Mouse (Mus musculus) kidney, postnatal 14 days (tissue): ENCODE results near the gene Rprd1b.

ENCODE experiments used
- DNase-seq: peaks from one replicate; pipeline ENCODE4 v3.0.0; 2022; ENCODE audit warnings: mixed read lengths

Gene Rprd1b

GRCm38 (mm10) chr2:158152685-158153309 is 124.5 kb downstream of the Rprd1b start:
- DNase-seq, result no peak

- no peak for DNase-seq
Measured at GRCm38 (mm10) chr2:158153728-158154343, 125.5 kb downstream of the Rprd1b start.

- no peak for DNase-seq
Measured at GRCm38 (mm10) chr2:158154641-158155040, 126.3 kb downstream of the Rprd1b start.

GRCm38 (mm10) chr2:158155101-158155500 is 126.8 kb downstream of the Rprd1b start:
- DNase-seq, result no peak

GRCm38 (mm10) chr2:158155615-158156014 is 127.3 kb downstream of the Rprd1b start:
- no peak for DNase-seq

- DNase-seq, result no peak
Measured at GRCm38 (mm10) chr2:158156487-158156886, 128.2 kb downstream of the Rprd1b start.

GRCm38 (mm10) chr2:158157654-158158053 is 129.4 kb downstream of the Rprd1b start:
- no peak for DNase-seq

- DNase-seq, result no peak
Measured at GRCm38 (mm10) chr2:158159376-158160235, 131.3 kb downstream of the Rprd1b start.

GRCm38 (mm10) chr2:158161761-158162160 is 133.5 kb downstream of the Rprd1b start:
- no peak for DNase-seq

- DNase-seq, result no peak
Measured at GRCm38 (mm10) chr2:158163034-158163433, 134.7 kb downstream of the Rprd1b start.

GRCm38 (mm10) chr2:158165776-158166175 is 137.5 kb downstream of the Rprd1b start:
- no peak for DNase-seq

GRCm38 (mm10) chr2:158166628-158167027 is 138.3 kb downstream of the Rprd1b start:
- DNase-seq, result no peak

GRCm38 (mm10) chr2:158167496-158168205 is 139.4 kb downstream of the Rprd1b start:
- no peak for DNase-seq

GRCm38 (mm10) chr2:158168741-158169211 is 140.5 kb downstream of the Rprd1b start:
- no peak for DNase-seq

GRCm38 (mm10) chr2:158169351-158169750 is 141.1 kb downstream of the Rprd1b start:
- no peak for DNase-seq

- no peak for DNase-seq
Measured at GRCm38 (mm10) chr2:158169771-158170170, 141.5 kb downstream of the Rprd1b start.

GRCm38 (mm10) chr2:158170394-158170793 is 142.1 kb downstream of the Rprd1b start:
- DNase-seq, result no peak

- DNase-seq, result no peak
Measured at GRCm38 (mm10) chr2:158174438-158174837, 146.1 kb downstream of the Rprd1b start.

GRCm38 (mm10) chr2:158174958-158175357 is 146.7 kb downstream of the Rprd1b start:
- no peak for DNase-seq

- DNase-seq, result no peak
Measured at GRCm38 (mm10) chr2:158175433-158175832, 147.1 kb downstream of the Rprd1b start.

- no peak for DNase-seq
Measured at GRCm38 (mm10) chr2:158176763-158177162, 148.5 kb downstream of the Rprd1b start.

- DNase-seq, result no peak
Measured at GRCm38 (mm10) chr2:158177574-158177973, 149.3 kb downstream of the Rprd1b start.

- DNase-seq, result no peak
Measured at GRCm38 (mm10) chr2:158178139-158178538, 149.8 kb downstream of the Rprd1b start.
